Mouse (Mus musculus): ENCODE results near the gene Mvp.

Mvp gene

DNA sequence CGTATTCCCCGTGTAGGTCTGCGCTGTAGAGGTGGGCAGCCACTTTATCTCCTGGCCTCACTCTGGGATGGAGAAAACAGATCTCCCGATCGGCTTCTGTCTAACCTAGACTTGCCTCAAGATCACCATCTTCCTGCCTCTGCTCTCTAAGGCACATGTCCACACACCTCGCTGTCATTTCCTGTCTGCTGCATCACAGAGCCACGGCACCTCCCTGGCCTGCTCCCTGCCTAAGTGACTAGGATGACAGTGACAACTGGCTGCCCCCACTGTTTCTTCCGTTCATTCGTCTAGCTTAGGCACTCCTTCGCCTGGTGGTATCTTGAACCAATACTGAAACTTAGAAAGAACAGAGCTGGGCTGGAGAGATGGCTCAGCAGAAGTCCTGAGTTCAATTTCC lies 14.9 kb downstream of the Mvp start:
- DNase-seq (ENCODE audit: low spot score in 2 of 2) = no peak

DNA sequence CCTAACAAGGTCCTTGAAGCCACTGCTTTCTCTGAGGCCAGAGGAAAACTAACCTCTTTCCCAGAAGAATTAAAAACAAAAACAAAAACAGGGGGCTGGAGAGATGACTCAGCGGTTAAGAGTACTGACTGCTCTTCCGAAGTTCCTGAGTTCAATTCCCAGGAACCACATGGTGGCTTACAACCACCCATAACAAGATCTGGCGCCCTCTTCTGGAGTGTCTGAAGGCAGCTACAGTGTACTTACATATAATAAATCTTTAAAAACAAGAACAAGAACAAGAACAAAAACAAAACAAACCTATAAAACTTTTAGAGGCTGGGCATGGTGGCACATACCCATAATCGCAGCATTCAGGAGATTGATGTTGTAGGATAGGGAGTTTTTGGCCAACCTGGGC lies 18.0 kb downstream of the Mvp start:
- no peak for DNase-seq (ENCODE audit: low spot score in 2 of 2)

DNA sequence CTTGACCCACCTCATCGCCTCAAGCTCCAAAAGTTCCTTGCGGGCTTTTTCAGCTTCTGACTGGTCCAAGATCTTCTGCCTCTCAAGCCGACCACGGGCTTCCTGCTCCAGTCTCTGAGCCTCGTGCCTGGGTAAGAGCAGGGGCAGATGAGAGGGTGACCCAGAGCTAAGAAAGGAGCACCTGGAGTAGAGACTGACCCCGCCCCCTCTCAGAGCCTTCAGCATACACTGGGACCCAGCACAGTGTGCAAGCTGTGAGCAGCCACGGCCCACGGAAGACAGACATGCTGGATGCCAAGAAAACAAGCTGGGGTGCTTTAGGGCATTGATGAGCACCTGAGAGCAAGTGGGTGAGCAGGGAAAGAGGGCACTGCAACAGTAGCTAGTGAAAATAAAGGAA lies 25.6 kb downstream of the Mvp start:
- DNase-seq (ENCODE audit: low spot score in 2 of 2) = no peak

DNA sequence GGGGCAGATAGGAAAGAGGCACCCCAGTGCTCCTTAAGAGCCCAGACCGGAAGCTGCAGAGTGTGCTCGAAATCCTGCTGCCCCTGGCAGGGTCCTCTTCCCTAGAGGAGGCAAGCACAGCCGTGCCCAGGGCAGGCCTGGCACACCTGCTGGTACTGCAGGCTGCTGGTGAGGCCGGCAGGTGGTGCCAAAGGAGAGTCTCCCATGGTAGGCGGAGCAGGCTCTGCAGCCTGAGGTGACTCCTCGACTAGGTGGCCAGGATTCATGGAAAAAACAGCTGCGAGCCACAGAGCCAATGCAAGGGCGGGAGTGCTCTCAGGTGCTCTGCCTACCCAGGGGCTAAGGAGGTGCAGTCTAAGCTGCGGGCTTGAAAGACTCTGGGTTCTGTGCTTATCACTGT lies 28.1 kb downstream of the Mvp start:
- DNase-seq (ENCODE audit: low spot score in 2 of 2) = peak in 1 of 2 experiments; percentile 32

DNA sequence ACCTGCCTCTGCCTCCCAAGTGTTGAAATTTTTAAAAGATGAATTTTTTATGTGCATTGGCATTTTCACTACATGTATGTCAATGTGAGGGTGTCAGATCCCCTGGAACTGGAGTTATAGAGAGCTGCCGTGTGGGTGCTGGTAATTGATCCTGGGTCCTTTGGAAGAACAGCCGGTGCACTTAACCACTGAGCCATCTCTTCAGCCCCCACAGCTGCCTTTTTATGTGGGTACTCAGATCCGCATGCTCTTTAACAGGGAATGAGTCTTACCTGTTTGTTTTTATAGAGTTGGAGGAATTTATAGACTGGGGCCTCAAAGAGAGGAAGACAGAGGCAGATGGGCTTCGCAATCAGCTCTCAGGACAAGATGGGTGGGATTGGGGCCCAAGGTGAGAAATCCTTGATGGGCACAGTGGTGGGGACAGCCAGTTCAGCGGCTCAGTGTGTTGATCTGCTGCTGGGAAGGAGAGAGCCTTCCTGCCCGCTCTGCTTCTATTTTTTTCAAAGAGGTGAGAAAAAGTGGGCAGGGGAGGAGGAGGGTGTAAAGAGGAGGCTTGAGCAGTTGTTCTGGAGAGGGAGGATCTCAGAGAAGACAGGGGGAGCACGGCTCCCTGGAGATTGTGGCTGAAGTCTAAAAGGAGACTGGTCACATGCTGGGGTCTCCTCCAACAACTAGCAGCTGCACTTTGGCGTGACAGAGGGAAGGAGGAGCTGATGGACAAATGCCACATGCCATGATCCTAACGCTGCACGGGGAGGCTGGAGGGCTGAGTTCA lies 29.6 kb downstream of the Mvp start:
- no peak for DNase-seq (ENCODE audit: low spot score in 2 of 2)

DNA sequence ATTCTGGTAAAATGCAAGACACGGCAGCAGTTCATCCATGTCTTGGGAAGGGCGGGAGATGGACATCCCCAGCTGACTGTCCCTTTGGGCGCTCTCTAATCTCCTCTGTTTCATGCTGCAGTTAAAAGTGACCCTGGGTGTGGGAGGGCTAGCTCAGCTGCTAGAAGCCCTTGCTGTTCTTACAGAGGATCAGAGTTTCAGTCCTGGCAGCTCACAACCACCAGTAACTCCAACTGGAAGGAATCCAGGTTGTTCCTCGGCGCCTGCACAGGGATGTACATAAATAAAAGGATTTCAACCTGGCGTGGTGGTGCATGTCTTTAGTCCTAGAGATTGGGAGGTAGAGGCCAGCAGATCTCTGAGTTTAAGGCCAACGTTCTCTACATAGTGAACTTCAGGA lies 31.3 kb downstream of the Mvp start:
- no peak for DNase-seq (ENCODE audit: low spot score in 2 of 2)

DNA sequence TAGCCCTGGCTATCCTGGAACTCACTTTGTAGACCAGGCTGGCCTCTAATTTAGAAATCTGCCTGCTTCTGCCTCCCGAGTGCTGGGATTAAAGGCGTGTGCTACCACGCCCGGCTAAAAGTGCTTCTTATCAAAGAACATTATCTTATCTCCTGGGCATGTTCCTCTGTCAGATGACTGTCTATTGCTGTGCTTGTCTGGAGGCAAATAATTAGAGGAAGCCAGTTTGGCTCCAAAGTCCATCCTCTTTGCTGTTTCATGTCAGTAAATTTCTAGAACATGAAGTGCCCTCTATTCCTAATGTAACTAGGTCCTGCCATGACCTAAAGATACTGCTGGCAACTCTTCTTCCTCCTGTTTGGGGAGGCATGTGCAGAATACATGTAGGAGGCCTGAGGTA lies 32.4 kb downstream of the Mvp start:
- no peak for DNase-seq (ENCODE audit: low spot score in 2 of 2)

DNA sequence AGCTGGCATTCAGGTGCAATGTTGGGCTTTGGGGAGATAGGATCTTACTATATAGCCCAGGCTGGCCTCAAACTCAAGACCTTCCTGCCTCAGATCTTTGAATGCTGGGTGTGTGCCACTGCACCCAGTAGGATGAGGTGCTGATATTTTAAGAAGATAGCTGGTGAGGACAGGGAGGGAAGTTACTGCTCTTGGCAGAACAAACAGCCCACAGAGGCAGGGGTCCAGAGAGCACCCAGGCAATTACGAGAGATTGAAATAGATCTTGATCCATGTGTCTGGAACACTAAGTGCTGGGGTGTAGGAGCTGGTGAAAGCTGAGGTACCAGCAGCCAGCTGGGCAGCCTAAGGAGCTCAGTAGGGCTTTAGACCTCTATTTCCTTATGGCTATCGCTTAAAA lies 32.8 kb downstream of the Mvp start:
- no peak for DNase-seq (ENCODE audit: low spot score in 2 of 2)

DNA sequence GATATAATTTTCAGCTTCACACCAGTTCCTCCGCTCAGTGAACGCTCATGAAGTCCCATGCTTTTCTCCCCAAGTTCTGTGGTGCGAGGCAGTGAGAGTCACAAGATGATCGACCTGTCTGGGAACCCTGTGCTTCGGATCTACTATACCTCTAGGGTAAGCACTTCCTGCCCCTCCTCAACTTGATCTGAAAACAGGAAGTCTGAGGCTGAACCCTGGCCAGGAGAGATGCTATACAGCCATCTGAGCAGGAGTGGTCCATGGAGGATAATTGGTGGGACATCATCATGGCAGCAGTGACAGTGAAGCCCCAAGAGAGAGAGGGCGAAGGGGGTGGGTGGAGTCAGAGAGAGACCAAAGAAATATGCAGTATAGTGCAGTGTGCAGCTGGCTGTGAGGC lies 35.6 kb downstream of the Mvp start:
- DNase-seq (ENCODE audit: low spot score in 2 of 2) = no peak

DNA sequence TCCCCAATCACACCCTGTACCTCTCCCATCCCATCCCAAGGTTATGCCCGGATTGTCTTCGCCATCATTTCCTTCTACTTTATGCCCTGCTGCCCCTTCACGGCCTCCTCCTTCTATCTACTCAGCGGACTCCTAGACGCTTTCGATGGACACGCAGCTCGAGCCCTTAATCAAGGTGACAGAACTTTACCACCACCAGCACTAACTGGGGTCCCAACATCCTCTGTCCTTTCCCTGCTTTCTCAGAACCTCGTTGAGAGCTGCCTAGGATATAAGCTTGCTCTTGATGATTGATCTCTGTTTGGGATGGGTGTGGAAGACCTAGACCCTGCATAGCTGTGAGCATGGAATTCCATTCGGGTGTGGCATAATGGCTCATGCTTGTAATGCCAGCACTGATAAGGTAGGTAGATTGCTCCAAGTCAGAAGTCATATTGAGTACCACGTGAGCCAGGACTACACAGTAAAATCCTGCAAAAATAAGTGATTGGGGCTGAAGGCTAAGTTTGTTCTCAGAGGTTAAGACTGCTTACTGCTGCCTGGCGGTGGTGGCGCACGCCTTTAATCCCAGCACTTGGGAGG lies 37.5 kb downstream of the Mvp start:
- DNase-seq (ENCODE audit: low spot score in 2 of 2) = no peak

DNA sequence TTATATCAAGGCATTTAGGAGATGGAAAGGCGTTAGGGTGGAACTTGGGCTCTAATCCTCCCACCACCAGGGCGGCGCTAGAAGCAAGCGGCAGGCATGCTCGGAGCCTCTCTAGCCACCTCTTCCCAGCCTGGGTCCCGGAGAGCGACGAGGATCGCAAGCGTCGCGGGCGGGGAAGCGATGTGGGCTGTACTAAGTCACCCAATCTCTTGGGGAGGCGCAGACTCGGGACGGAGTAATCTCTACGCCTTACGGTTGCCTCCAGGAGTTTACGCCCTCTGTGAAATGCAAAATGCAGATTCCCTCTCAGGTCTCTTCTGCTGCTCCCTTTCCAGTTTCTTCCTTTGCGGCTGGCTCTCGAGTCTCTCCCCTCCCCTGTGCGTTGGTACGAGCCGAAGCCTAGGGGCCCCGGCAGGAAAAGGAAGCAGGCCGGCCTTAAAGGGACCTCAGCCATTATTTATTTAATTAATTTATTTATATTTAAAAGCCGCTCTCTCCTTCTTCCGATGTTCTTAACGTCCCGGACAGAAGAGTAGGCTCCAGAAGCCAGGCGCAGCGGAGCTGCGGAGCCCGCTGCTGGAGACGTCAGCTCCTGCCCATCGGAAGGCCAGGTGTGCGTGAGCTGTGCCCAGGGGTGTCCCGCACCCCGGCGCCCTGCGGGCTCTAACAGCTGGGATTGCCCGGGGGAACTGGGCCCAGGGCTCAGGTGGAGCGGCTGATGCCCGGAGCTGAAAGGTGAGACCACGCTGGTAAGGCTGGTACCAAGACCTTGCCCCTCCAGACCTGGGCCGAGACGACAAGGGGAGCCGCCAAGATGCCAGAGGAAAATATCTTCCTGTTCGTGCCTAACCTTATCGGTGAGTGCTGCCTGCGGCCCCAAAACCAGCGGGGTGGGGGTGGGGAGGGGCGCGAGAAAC lies 38.2 kb downstream of the Mvp start, which contains the start of gene Cdiptos:
Gene Cdiptos, minus strand, starts transcription at position 149 of the 917 bp plus-strand sequence.
- peak; percentile 89 to 95 for DNase-seq (ENCODE audit: low spot score in 2 of 2)

DNA sequence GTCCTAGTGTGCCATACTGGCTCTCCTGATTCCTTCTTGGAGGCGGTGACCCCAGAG lies 38.7 kb downstream of the Mvp start, which contains the start of gene Cdipt:
Gene Cdipt, plus strand, starts transcription at position 22 of the 57 bp plus-strand sequence.
- DNase-seq (ENCODE audit: low spot score in 2 of 2) = no peak

DNA sequence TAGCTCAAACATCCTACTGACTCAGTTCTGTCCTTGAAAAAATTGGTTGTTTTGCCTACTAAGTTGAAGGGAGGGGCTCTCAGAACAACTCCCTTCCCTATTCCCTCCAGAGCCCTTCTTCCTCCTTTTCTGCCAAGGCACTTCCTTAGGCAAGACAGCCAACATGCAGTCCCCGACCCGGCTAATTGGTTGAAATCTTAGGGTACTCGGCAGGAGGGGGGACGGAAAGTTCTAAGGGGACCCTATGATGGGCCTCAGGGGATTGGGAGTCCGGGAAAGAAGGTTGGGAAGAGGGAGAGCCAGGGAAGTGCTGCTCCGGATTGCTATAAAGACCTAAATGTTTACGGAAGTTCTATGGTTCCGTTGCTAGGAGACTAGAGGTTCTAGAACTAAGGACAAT lies 38.9 kb downstream of the Mvp start:
- no peak for DNase-seq (ENCODE audit: low spot score in 2 of 2)

DNA sequence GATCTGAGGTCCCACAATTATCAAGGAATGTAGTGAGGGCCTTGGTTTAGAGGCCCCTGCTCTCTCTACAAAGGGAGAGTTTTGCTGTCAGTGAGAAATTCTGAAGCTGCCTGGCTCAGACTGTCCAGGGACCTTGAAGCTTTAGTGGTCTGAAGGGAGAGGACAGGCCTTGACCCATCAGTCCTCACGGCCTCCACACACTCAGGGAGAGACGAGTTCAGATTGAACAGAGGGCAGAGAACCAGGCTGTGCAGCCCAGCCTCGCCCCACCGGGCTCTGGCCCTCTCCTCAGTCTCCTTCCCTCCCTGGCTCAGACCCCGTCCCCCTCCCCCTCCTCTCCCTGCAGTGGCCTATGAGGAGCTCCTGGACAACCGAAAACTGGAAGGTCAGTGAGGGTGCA lies 47.1 kb downstream of the Mvp start:
- DNase-seq (ENCODE audit: low spot score in 2 of 2) = no peak

DNA sequence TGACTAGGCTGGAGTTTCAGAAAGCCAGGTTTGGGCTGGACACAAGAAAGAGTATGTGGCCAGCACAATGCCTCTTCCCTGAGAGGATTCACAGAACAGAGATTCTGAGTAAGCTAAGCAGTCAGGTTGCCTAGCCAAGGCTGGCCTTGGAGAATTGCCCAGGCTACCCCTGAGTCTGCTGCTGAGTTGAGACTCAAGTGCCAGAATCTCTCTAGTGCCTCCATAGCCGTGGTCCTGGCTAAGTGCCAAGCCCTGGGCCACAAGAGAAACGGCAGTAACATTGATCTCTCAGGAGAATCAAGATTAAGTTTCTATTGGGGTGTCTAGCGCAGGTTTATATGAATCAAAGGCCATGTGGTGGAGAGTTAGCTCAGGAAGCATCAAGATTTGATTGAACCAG lies 48.9 kb downstream of the Mvp start:
- DNase-seq (ENCODE audit: low spot score in 2 of 2) = no peak

DNA sequence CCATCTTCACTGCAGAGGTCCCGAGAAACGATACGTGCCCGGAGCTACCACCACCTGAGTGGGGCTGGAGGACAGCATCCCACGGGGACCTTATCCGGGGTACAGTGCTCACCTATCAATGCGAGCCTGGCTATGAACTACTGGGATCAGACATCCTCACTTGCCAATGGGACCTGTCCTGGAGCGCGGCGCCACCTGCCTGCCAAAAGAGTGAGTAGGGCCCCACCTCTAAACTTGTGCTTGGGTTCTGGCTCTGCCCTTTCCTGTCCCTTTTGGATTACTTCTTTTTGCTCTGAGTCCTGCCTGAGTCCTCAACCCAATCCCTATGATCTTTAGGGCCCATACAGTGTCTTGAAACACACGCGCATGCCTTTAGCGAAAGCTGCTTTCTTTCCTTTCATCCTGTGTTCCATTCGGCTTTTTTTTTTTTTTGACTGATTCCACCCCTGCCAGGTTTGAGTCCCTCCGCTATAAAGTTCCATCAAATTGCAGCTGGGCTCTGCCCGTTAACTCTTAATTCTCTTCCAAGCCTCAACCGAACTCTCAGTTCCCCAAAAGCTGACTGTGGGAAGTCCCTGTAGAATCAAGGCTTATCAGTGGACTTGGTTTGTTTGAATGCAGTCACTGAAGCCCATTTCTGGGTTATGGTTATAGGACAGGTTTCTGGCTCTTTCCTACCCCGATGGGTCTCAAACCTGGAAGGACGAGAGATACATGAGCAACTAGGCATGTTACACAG lies 50.7 kb downstream of the Mvp start:
- DNase-seq (ENCODE audit: low spot score in 2 of 2) = no peak

DNA sequence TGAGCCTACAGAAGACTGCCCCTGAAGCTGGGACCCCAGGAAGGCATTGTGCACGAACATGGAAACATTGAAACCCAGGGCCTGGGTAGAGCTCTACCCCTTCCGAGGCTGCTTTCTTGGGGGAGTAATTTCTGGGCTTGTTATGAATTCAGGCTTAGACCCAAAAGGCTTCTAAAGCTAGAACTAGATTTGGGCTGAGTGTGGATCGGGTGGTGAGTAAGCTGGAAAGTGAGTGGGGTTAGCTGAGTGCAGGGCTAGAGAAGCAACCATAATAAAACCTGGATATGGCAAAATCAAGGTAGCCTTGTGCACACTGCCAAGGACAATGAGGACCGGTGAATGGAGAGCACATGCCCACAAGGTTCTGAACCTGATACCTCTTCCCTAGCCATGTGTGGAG lies 52.5 kb downstream of the Mvp start:
- DNase-seq (ENCODE audit: low spot score in 2 of 2) = no peak

DNA sequence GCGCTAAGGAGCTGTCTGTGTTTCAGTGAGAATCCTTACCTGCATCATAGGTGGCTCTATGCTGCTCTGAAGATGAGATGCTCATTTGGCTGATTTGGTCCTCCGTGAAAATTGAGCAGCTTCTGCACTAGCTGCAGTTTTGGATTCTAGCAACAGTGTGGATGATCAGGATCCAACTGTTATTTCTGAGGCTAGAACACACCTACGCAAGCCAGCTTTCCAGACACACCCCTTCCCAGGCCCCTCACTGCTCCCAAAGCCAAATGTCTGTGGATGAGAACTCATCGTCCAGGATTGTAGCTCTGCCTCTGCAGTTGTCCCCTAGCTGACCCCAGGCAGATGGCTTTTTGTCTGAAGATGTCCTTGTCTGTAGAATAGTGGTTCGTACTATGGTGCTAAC lies 53.3 kb downstream of the Mvp start:
- no peak for DNase-seq (ENCODE audit: low spot score in 2 of 2)

DNA sequence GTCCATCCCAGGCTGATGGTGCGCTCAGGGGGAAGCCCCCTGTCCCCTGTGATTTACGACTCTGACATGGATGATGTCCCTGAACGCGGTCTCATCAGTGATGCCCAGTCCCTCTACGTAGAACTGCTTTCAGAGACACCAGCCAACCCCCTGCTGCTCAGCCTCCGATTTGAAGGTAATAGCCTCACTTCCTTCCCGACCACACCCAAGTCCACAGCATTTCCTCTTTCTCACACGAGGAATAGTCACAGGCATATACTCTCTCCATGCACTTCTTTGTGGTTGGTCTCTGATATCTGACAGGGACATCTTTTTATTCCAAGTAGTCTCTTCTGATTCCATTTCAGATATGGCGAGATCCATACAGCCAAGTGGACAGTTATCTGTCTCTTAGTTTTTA lies 54.6 kb downstream of the Mvp start:
- no peak for DNase-seq (ENCODE audit: low spot score in 2 of 2)

DNA sequence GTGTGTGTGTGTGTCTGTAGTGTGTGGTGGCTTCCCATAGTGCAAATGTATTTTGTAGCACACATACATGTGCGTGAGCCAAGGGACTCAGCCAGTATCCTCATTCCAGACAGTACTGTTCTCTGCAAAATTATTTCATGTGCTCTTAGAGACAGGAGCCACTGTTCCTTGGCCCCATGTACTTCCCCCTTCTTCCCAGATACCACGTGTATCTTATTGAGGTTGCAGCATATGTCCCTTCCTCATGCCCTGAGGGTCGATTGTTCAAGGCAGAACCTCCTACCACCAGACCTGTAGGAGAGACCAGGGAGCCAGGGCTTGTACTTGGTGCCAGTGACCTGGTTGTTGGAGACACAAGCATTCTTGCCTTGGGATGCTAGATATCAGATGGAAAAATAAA lies 59.3 kb downstream of the Mvp start:
- no peak for DNase-seq (ENCODE audit: low spot score in 2 of 2)

DNA sequence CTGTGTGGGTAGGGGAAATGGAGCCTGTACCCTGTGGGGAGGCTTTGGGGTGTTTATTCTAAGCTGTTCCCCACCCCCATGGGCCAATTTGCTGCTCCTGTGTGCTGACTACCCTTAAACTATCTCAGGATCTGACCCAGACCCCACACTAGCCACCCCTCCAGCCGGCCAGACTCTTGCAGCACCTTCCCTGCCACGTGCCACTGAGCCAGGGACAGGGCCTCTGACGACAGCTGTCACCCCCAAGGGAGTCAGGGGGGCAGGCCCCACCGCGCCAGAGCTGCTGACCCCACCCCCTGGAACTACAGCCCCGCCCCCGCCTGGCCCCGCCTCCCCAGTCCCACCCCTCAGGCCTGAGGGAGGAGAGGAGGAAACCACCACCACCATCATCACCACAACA lies 61.8 kb downstream of the Mvp start:
- no peak for DNase-seq (ENCODE audit: low spot score in 2 of 2)

DNA sequence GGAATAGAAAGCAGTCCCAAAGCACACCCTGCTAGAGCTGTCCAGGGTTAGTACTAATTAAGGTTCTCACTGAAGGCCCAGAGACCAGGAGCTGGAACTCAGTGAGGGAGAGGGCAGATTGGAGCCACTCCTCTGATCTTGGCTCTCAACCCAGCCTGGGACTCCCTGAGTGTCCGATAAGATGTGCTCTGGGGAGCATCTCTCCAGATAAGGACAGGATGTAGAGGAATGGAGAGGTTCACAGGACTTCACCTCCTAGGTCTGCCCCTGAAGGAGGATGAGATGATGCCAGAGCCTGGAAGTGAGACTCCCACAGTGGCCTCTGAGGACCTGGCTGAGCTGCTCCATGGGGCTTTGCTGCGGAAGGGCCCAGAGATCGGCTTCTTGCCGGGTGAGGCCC lies 62.7 kb downstream of the Mvp start:
- DNase-seq (ENCODE audit: low spot score in 2 of 2) = no peak
